Mouse (Mus musculus) neutrophil, adult 5-6 weeks (primary cell): ENCODE data around the gene Gsg1l. TPM values are rescaled to one million over a fixed set of nuclear protein-coding genes. Genes with fewer than 3 reads are reported as not detected.
A peak's percentile ranks its signal among the peaks of the same experiment; 100 is the strongest.

Experiments used
- ATAC-seq: fragments of 151-379, 151-347 bp; 2 replicates; pipeline ENCODE4 v1.8.0; 2017; ENCODE audit warnings: mild to moderate bottlenecking, moderate TSS enrichment; ENCODE audit not compliant: insufficient number of reproducible peaks, poor library complexity, low FRiP score, severe bottlenecking; ENCODE audit errors: extremely low read depth
- total RNA-seq: library from RNA; stranded (forward); fragments of 200-1000 nt; gene quantifications from 2 replicates; pipeline ENCODE4 v1.2.3, GENCODE M21; 2017

The Gsg1l gene
- total RNA-seq, 1 experiment from 2014 or later = not detected

DNA sequence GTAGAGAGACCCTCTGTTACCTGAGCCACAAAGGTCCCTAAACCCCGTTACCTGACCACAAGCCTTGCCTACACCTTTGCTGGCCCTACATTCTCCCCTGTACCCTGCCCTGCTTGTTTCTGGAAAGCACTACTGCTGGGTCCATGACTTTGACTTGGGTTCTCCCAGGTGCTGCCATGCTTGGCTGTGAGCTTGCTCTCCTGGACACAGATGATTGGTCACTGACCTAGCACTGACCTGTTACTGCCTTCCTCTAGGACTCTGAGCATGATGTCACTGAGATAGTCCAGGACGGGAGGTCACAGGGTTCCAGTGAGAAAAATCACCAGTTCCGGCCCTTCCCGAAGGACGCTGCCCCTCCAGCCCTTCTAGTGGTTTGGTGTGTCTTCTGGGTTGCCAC lies 123.4 kb downstream of the Gsg1l start:
- no peak for ATAC-seq

DNA sequence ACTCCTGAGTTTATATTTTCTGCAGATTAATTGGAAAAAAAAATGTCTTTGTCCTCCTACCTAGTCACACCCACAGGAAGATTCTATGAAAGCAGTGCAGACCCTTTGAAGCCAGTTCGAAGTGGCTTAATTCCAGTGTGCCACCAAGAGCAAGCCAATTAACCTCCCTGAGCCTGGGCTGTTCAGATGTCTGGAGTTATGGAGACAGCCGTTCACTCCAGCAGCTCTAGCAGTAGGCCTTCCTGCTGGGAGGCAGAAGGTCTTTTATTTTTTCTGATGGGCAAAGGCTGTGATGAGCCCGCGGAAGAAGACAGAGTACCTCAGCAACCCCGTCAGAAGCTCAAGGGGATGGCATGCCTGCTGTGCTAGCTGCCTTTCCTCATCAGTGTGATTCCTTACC lies 127.2 kb downstream of the Gsg1l start:
- ATAC-seq = no peak

- no peak for ATAC-seq
Measured at GRCm38 (mm10) chr7:125954356-125954878, 127.8 kb downstream of the Gsg1l start.

DNA sequence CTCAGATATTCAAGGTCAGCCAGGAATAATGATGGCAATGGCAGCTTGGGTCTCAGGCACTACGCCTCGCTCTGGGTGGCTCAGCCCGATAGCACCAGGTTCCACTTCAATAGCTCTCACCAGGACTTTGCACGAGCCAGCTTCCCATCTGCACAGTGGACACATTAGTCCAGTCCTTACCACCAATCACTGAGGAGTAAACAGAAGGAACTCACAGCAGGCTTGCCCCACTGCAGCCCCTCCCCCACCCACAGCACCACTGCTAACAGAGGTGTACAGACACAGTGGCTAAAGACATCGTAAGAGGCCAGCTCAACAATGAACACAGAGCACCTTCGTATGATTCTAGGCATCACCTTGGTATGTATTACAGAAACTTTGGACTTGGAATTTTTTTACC lies 128.4 kb downstream of the Gsg1l start:
- ATAC-seq = no peak

DNA sequence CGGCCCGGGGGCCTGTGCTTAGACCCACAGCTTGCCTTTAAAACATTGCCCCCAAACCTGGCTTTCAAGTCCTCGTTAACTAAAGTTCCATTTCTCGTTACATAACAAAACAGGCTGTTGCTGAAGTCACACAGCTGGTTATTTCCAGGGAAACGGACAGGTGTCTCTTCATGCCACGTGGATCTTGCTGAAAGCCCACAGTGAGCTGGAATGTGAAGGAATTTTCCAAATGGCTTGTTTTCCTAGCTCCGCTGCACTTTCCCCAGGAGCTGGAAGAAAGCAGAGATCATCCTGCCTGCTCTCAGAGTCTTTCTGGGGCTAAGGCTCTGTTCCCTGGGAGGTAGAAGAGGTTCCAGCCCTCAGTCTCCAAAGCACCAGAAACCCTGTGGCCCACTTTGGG lies 130.3 kb downstream of the Gsg1l start:
- no peak for ATAC-seq

DNA sequence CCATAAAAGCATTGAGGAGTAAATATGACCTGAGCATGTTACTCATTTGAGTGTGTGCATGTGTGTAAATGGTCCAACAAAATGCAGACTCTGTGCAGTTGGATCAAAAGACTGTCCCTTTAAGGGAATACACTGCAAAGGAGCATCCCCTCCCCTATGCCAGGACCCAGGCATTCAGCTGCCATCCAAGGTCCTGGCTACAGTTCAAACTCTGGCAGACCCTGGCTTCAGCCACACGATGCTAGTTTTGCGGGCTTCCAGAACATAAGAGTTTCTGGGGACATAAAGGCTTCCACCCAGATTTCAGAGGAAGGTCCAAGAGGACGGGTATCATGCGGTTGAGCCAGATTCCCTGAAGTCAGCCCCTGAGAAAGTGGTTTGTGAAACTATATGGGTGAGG lies 133.2 kb downstream of the Gsg1l start:
- no peak for ATAC-seq

- ATAC-seq = no peak
Measured at GRCm38 (mm10) chr7:125945915-125946314, 136.3 kb downstream of the Gsg1l start.

GRCm38 (mm10) chr7:125944631-125945030 lies 137.6 kb downstream of the Gsg1l start:
- ATAC-seq = no peak

GRCm38 (mm10) chr7:125943511-125943910 lies 138.7 kb downstream of the Gsg1l start:
- ATAC-seq = no peak

DNA sequence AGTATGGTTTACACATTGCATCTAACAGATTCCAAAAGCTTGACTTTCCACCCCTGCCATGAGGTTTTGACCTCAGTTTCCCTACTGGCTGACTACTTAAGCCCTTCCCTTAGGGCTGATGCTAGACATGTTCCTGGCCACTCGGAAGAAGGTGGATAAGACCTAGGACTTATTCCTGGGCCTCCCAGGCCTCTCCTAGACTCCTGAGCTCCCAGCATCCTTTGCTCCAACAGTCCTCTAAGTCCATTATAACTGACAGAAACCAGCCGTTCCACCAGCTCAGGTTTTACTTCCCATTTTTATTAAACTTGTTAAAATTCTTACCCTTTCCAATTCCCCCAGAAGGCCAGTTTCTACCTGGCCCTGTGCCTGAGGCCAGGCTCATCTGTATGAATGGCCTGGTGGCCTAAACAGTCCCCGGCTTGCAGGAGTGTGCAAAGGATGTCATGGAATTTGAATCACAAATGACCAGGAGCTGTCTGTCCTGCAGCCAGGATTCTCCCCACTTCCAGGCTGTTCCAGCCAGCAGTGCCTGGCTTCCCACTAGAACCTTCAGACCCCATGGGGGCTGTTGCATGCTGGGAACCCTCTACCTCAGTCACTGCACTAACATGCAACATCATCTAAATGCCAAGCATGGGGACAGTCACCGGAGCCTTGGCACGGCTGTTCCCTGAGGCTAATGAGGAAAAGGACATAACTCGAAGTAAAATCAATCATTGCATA lies 139.7 kb downstream of the Gsg1l start:
- no peak for ATAC-seq

- ATAC-seq = no peak
Measured at GRCm38 (mm10) chr7:125934319-125934718, 147.9 kb downstream of the Gsg1l start.

- no peak for ATAC-seq
Measured at GRCm38 (mm10) chr7:125933356-125934244, 148.6 kb downstream of the Gsg1l start.

DNA sequence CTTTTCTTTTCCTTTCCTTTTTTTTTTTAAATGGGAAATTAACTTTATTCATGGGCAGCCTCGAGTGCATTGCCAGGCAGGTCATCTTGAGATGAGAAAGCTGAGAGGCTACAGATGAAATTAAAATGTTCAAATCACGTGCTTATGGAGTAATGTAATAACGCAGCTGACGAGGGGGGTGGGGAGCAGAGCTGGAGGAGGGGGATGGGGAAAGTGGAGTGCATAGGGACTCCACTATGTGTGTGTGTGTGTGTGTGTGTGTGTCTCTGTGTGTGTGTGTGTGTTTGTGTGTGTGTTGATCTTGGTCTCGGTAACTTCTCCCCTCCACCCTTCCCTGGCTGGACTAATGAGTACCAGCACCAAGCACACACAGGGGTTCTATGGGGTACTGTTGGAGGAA lies 150.6 kb downstream of the Gsg1l start:
- ATAC-seq = no peak

GRCm38 (mm10) chr7:125924044-125924443 lies 158.2 kb downstream of the Gsg1l start:
- ATAC-seq = no peak

DNA sequence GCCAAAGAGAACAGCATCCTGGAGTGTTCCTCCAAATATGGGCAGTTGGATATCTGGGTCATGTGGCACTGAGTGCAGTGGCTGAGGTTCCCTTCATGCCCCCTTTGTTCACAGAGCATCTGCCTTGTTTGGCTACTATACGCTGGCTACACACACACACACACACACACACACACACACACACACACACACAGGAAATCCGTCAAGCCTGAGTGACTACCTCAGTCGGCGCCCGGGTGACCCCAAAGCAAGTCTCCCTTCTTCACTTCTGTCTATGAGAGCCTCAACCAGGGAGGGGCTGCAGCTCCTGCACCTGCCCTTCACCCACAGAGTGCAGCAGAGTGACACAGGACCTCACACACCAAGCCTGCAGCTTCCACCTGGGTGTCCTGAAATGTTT lies 161.4 kb downstream of the Gsg1l start:
- peak; percentile 36 for ATAC-seq

DNA sequence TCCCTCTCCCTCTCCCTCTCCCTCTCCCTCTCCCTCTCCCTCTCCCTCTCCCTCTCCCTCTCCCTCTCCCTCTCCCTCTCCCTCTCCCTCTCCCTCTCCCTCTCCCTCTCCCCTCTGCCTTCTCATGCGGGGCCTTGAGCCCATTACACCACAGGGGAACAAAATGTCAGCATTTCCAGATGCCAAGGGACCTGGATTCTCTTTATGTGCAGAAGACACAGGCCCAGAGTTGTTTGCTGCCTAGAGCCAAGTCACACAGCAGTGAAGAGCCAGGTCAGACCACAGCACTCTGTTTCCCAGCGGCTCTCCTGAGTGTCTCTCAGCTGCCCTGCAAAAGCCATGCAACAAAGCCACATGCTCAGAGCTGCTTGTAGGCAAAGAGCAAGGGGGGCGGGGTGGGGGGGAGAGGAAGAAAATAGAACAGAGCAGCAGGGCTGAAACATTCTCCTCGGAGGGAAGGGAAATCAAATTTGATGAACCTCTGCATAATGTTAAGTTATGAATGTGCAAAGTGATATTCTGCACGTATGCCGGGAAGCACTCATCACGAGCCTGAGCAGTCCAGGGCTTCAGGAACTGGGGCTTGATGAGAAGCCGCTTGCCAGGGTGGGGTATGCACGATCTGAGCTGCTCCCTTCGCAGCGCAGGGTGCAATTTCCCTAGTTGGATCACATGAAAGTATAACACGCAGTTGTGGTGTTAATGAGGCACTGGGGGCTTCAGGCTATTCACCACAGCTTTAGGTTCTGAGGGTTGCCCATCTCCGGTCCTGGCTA lies 181.6 kb downstream of the Gsg1l start:
- peak; percentile 3; the same call in 1 of the 2 replicates for ATAC-seq

DNA sequence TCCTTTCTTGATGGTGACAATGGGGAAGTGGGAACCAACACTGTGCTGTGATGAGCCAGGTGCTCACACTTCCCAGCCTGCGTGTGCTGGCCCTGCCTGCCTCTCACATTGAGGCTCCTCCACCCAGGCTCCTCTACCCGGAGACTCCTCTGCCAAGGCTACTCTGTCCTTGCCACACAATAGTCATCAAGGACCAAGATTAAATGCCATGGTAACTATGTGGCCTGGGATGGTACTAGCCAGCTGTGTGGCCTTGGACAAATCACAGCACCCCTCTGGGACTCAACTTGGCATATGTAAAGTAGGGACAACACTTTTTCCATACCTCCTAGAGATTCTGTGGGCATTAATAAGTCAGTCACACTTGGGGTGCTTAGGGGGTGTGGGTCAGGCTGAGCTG lies 182.3 kb downstream of the Gsg1l start:
- ATAC-seq = no peak

- ATAC-seq = no peak
Measured at GRCm38 (mm10) chr7:125899036-125899435, 183.2 kb downstream of the Gsg1l start.

DNA sequence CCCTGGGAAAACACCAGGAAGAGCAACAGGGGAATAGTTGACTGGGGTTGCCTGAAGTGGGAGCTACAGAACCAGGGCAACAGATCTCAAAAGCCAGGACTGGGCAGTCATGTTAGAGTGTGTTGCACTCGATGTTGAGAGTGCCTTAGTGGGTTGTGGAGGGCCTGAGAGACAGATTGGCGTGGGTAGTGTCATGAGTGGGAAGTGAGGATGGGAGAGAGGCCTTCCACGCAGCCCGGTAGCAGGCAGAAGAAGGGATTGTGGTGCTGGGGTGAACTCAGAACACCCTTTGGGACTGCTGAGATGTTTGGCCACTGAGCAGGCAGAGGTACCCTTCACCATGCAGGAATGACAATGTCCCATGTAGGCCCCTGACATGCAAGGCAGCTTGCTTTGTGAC lies 185.2 kb downstream of the Gsg1l start:
- no peak for ATAC-seq
